Mouse (Mus musculus) cortical plate, adult 2 months (tissue): ENCODE measurements around the gene Cpsf2. TPM values are rescaled to one million over a fixed set of nuclear protein-coding genes. Genes with fewer than 3 reads are reported as not detected.
"Not testable (repeated sequence)": the region's sequence is repeated elsewhere in the genome, so short reads cannot be mapped to it uniquely, and the experiment has no call there.

Experiments used
- H3K27ac ChIP-seq: fragments of 200-500 bp; 2 replicates; pipeline ENCODE4 v1.5.1; 2012; ENCODE audit warnings: low read length, control low read depth, inconsistent platforms; ENCODE audit not compliant: insufficient read depth
- H3K4me1 ChIP-seq: fragments of 200-500 bp; 2 replicates; pipeline ENCODE4 v1.6.1; 2011; ENCODE audit warnings: low read length; ENCODE audit not compliant: control insufficient read depth, insufficient read depth
- H3K4me3 ChIP-seq: fragments of 200-500 bp; 2 replicates; pipeline ENCODE4 v1.5.1; 2011; ENCODE audit warnings: mild to moderate bottlenecking, low read length, control low read depth; ENCODE audit not compliant: insufficient read depth
- CTCF ChIP-seq: fragments of 200-500 bp; IDR thresholded peaks from 2 replicates; pipeline ENCODE4 v1.5.1; 2011; ENCODE audit warnings: mild to moderate bottlenecking, control low read depth, low read length; ENCODE audit not compliant: insufficient read depth; ENCODE audit errors: extremely low read depth
- POLR2A ChIP-seq: fragments of 200-500 bp; IDR thresholded peaks from 2 replicates; pipeline ENCODE4 v1.6.1; 2011; ENCODE audit warnings: mild to moderate bottlenecking, low read length, control low read depth; ENCODE audit not compliant: insufficient read depth; ENCODE audit errors: extremely low read depth
- polyA plus RNA-seq: library from polyadenylated mRNA; depleted of rRNA; stranded (reverse); fragments of >200 nt; gene quantifications from 2 replicates; pipeline ENCODE4 v1.2.3, GENCODE M21; 2012; rRNA removed

The Cpsf2 gene
- polyA plus RNA-seq = 13.3 and 13.6 TPM in 2 replicates

DNA sequence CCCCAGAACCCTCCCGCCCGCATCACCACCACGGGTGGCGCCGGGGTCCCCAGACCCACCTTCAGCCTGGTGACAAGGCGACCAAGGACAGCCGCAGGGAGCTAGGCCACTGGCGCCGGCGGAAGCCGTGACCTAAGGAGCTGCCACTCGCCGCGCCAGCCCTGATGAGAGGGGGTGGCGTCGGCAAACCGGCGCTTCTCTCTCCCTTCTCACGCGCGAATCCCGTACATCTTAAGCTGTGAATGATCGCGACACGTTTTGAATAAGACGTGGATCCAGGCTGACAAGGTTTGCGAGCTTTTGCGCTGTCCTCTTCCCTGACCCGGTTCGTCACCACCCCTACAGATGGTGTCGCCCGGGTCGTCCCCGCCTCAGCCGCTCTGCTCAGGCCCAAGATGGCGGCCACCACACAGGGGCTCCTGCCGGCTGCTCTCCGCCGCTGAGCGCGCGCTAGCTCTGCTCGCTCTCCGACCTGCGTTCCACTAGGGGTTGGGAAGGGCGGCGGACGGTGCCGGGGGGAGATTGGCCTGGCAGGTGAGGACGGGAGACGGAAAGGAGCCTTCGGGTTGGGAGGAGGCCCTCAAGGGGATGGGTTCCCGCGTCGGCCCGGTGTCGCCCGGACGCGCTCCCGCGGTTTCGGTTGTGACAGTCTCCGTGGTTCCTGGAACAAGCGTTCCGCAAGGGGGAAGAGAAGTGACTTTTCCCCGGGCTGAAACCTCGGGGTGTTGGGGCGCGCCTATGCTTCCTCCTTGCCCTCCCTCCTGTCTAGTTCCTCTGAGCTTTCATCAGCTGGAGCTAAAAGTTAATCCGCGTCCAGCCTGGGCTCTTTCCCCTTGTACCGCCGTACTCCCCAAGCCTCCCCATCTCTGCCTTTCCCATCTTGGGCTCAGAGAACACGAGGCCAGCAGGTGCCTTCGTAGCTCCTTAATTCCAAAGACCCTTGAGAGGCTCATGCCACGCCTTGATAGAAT is at the start of gene Cpsf2:
Cpsf2 (plus strand) TSS at position 388 of the 971 bp plus-strand sequence.
- peak within 1 kb of the TSS; percentile 95 for H3K27ac ChIP-seq
- H3K4me1 ChIP-seq = peaks cover 13% of the 10 kb centered on the region
- TF ChIP-seq POLR2A (no peak; the same call in none of the 2 replicates), CTCF (no peak)
- H3K4me3 ChIP-seq = peak within 1 kb of the TSS; percentile 78

- TF ChIP-seq POLR2A (no peak), CTCF (no peak)
- Histone ChIP-seq H3K27ac (no peak overlapping the region), H3K4me3 (no peak overlapping the region), H3K4me1 (no peaks in the 10 kb centered on the region)
Measured at GRCm38 (mm10) chr12:101928423-101928822, 47.4 kb upstream of the Cpsf2 start.

DNA sequence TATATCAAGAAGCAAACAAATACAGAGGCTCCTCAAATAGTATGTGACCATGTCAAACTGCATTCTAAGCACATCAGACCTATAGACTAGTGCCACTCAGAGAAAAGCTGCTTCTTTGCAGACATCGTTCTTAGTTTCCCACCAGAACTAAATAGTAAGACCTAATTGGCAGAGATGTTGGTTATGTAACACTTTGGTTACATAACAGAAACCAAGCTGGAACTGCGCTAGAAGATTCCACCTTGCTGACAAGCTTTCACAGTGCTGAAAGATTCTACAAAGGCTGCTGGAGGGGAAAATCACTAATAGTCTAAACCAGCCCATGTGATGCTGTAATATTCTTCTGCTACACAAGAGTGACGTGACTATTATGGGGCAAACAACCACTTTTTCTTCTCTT is 40.6 kb upstream of the Cpsf2 start:
- no peak for TF ChIP-seq POLR2A
- TF ChIP-seq CTCF = no peak
- Histone ChIP-seq H3K27ac (no peak overlapping the region), H3K4me1 (no peaks in the 10 kb centered on the region; the same call in 1 of the 2 replicates), H3K4me3 (no peak overlapping the region)

DNA sequence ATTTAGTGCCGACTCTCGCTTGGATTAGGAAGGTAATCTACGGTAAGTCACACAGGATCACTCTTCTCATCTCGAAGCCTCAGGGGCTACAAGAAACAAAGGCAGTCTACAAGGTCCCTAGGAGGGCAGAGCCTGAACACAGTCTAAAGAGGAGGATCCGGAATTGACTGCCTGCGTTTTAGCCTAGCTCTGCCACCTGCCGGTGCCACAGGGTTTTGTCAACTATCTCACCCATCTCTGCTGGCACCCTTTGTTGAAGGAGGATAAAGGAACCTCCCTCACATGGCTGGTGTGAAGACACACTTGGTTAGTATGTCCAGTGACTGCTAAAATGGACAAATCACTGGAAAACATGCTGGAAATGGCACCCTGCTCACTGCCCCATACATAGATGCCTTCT is 38.2 kb upstream of the Cpsf2 start:
- Histone ChIP-seq H3K27ac (no peak overlapping the region), H3K4me3 (no peak overlapping the region), H3K4me1 (no peaks in the 10 kb centered on the region; the same call in 1 of the 2 replicates)
- 0 out of 2 replicates have a peak, but pooled peaks have one; percentile 11 for TF ChIP-seq CTCF
- TF ChIP-seq POLR2A = no peak

GRCm38 (mm10) chr12:101947986-101948385 is 27.8 kb upstream of the Cpsf2 start:
- Histone ChIP-seq H3K4me1 (no peaks in the 10 kb centered on the region), H3K4me3 (no peak overlapping the region), H3K27ac (no peak overlapping the region)
- no peak for TF ChIP-seq POLR2A
- TF ChIP-seq CTCF = no peak

DNA sequence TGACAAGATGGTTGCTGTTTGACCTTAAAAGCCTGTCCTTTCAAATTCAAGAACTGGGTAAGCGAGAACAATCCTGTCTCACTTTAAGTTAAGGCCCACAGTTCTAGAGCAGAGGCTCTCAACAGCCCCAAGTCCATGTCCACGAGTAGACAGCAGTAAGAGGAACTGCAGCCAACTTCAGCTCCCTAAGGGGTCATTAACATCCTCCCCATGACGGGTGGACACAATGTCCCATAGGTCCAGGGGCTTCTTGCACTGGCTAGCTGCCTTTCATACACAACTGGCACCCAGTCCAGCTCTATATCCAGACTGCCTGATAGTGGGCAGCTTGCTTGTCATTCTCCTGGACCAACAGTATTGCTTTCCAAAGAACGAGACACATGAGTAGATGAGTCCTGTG is 27.0 kb upstream of the Cpsf2 start:
- no peaks in the 10 kb centered on the region for H3K4me1 ChIP-seq
- no peak for TF ChIP-seq CTCF
- no peak for TF ChIP-seq POLR2A
- H3K4me3 ChIP-seq = no peak overlapping the region
- no peak overlapping the region for H3K27ac ChIP-seq

DNA sequence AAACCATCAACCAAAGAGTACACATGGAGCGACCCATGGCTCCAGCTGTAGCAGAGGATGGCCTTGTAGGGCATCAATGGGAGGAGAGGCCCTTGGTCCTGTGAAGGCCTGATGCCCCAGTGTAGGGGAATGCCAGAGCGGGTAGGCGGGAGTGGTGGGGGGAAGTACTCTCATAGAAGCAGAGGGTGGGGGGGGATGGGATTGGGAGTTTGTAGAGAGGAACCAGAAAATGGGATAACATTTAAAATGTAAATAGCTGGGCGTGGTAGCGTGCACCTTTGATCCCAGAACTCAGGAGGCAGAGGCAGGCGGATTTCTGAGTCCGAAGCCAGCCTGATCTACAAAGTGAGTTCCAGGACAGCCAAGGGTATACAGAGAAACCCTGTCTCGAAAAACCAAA is 20.0 kb upstream of the Cpsf2 start:
- not testable (repeated sequence) for H3K27ac ChIP-seq, H3K4me3 ChIP-seq, H3K4me1 ChIP-seq

DNA sequence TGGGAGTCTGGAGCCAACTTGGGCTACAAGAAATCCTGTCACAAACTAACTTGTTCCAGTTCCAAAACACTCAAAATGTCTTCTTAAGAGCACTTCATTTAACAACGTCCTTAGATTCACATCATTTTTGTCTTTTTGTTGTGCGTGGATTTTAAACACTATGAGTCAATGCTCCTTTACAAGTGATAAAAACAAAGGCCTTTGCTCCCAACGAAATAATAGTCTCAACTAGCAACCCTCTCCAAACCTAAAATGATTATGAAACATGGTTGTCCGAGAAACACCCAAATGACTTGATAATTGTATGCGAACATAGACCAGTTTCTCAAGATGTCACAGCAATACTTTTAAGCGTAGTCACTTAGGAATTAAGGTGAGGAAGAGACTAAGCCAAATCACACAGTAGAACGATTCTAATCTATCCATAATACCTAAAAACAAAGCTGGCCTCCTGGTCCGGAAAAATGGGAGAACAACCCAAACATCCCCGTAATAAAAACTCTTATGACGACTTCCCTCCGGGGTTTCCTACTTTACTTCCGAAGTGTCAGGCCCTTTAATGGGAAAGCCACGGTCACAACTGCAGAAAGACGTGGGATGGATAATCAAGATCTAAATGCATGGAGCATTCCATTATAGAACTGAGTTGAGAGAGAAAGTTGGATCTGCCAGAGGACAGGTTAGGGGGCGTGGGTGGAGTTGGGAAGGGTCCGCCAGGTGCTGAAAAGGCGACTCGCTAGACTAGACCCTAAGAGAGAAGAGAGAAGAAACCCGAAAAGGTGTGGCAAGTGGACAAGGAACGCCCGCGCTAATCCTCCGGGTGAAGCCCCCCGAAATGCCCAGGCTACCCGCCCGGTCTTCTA is 18.5 kb upstream of the Cpsf2 start:
- Histone ChIP-seq H3K4me1 (peaks cover 2% of the 10 kb centered on the region; the same call in 1 of the 2 replicates), H3K27ac (peak overlapping the region; percentile 51; the same call in 1 of the 2 replicates), H3K4me3 (peak overlapping the region; percentile 87)
- no peak for TF ChIP-seq CTCF
- TF ChIP-seq POLR2A = no peak

GRCm38 (mm10) chr12:101957942-101958544 is 17.7 kb upstream of the Cpsf2 start, which contains the start of gene Atxn3:
TSS of gene Atxn3 (minus strand) at chr12:101958246.
- Histone ChIP-seq H3K4me3 (peak within 1 kb of the TSS; percentile 87), H3K27ac (peak within 1 kb of the TSS; percentile 51; the same call in 1 of the 2 replicates), H3K4me1 (peaks cover 2% of the 10 kb centered on the region; the same call in 1 of the 2 replicates)
- TF ChIP-seq CTCF (peak; percentile 52), POLR2A (peak; percentile 47; the same call in 1 of the 2 replicates)
